In genomic region chr6:49148781-49149180, GRCm38 (mm10) we compare ENCODE assay signal across 11 mouse cellular contexts.
DNase-seq lines count a peak whose midpoint lies in the region; ATAC-seq and TF ChIP-seq lines count a peak whose summit lies in the region.
"Had no signal": no experiment of that assay in that cellular context is flagged by ENCODE, and none has a peak within 500 bp of the region (broad histone marks: within the 10 kb centered on the region; RNA-seq: fewer than 3 reads in every experiment).

No protein-coding gene starts in this region.

- H3K4me3 ChIP-seq in liver, embryonic 11.5 days (ENCODE audit: low read depth, low read length): no peak overlapping the region
- no peak overlapping the region for H3K4me3 ChIP-seq in liver, embryonic 12.5 days
- H3K4me3 ChIP-seq in intestine, embryonic 15.5 days (replicated peaks): no peak overlapping the region
- no peak overlapping the region for H3K4me3 ChIP-seq in liver, embryonic 14.5 days (ENCODE audit: insufficient read depth in 1 of 2, low read depth in 2 of 2, low read length in 2 of 2)
- H3K4me3 ChIP-seq in left cerebral cortex, adult 2 months: no peak overlapping the region
- H3K4me3 ChIP-seq: liver, embryonic 15.5 days; midbrain, embryonic 13.5 days had no signal

- peaks cover 29% of the 10 kb centered on the region for H3K4me1 ChIP-seq in liver, embryonic 11.5 days (replicated peaks; ENCODE audit: control insufficient read depth, insufficient read depth, low read length)
- peaks cover 48% of the 10 kb centered on the region for H3K4me1 ChIP-seq in liver, embryonic 12.5 days
- 0 out of 2 replicates have a peak, but pooled peaks cover 10% of the 10 kb centered on the region for H3K4me1 ChIP-seq in intestine, embryonic 15.5 days (replicated peaks)
- H3K4me1 ChIP-seq in liver, embryonic 14.5 days (replicated peaks; ENCODE audit: control insufficient read depth in 2 of 2, insufficient read depth in 2 of 2, low read length in 1 of 2): peaks cover 0 to 16% of the 10 kb centered on the region in 2 experiments; a peak in 3 of 4 replicates

- H3K4me2 ChIP-seq in liver, embryonic 11.5 days: peak overlapping the region; percentile 27; the same call in 1 of the 2 replicates
- H3K4me2 ChIP-seq in liver, embryonic 12.5 days: no peak overlapping the region
- H3K4me2 ChIP-seq in intestine, embryonic 15.5 days (replicated peaks): peak overlapping the region; percentile 46; the same call in 1 of the 2 replicates
- H3K4me2 ChIP-seq in liver, embryonic 14.5 days (ENCODE audit: low read depth): peak overlapping the region; percentile 18; the same call in 1 of the 2 replicates
- H3K4me2 ChIP-seq: liver, embryonic 15.5 days; midbrain, embryonic 13.5 days had no signal

- H3K9me3 ChIP-seq in liver, embryonic 11.5 days (ENCODE audit: control insufficient read depth, low read length): no peaks in the 10 kb centered on the region
- no peaks in the 10 kb centered on the region for H3K9me3 ChIP-seq in liver, embryonic 12.5 days (replicated peaks)
- H3K9me3 ChIP-seq in intestine, embryonic 15.5 days: no peaks in the 10 kb centered on the region
- H3K9me3 ChIP-seq in liver, embryonic 14.5 days (ENCODE audit: control insufficient read depth, low read length): no peaks in the 10 kb centered on the region
- H3K9me3 ChIP-seq: liver, embryonic 15.5 days; midbrain, embryonic 13.5 days had no signal

- H3K36me3 ChIP-seq in liver, embryonic 11.5 days (ENCODE audit: control insufficient read depth, insufficient read depth, low read length): no peaks in the 10 kb centered on the region
- H3K36me3 ChIP-seq in liver, embryonic 12.5 days: peaks cover 8% of the 10 kb centered on the region; the same call in 1 of the 2 replicates
- no peaks in the 10 kb centered on the region for H3K36me3 ChIP-seq in intestine, embryonic 15.5 days
- no peaks in the 10 kb centered on the region for H3K36me3 ChIP-seq in liver, embryonic 14.5 days (replicated peaks; ENCODE audit: control insufficient read depth, insufficient read depth, low read depth)
- H3K36me3 ChIP-seq: liver, embryonic 15.5 days had no signal

- WGBS in liver, embryonic 11.5 days: 65% methylated on average over 4 of the region's 4 CpGs
- 73% methylated on average over 4 of the region's 4 CpGs for WGBS in liver, embryonic 12.5 days (ENCODE audit: insufficient replicate concordance)
- 61% methylated on average over 4 of the region's 4 CpGs for WGBS in intestine, embryonic 15.5 days
- WGBS in liver, embryonic 14.5 days (ENCODE audit: insufficient replicate concordance): 52% methylated on average over 4 of the region's 4 CpGs

- no peak overlapping the region for H3K27ac ChIP-seq in liver, embryonic 11.5 days (ENCODE audit: low read depth, low read length)
- no peak overlapping the region for H3K27ac ChIP-seq in liver, embryonic 12.5 days
- peak overlapping the region; percentile 92 for H3K27ac ChIP-seq in intestine, embryonic 15.5 days
- H3K27ac ChIP-seq in liver, embryonic 14.5 days: no peak overlapping the region
- no peak overlapping the region for H3K27ac ChIP-seq in left cerebral cortex, adult 2 months
- H3K27ac ChIP-seq: liver, embryonic 15.5 days; midbrain, embryonic 13.5 days had no signal

- no peak for TF ChIP-seq CTCF in liver, embryonic 14.5 days (IDR thresholded peaks at IDR 0.05; ENCODE audit: low read depth)
- no peak for TF ChIP-seq CTCF in left cerebral cortex, adult 2 months (IDR thresholded peaks at IDR 0.05)

- no peak overlapping the region for H3K9ac ChIP-seq in liver, embryonic 11.5 days (ENCODE audit: low read depth, low read length)
- no peak overlapping the region for H3K9ac ChIP-seq in liver, embryonic 12.5 days
- H3K9ac ChIP-seq in intestine, embryonic 15.5 days: no peak overlapping the region
- H3K9ac ChIP-seq in liver, embryonic 14.5 days (replicated peaks): no peak overlapping the region
- H3K9ac ChIP-seq: liver, embryonic 15.5 days; midbrain, embryonic 13.5 days had no signal

- no peaks in the 10 kb centered on the region for H3K27me3 ChIP-seq in liver, embryonic 11.5 days (replicated peaks; ENCODE audit: control insufficient read depth, insufficient read depth, low read length)
- no peaks in the 10 kb centered on the region for H3K27me3 ChIP-seq in liver, embryonic 12.5 days (replicated peaks)
- H3K27me3 ChIP-seq in intestine, embryonic 15.5 days (replicated peaks): no peaks in the 10 kb centered on the region
- H3K27me3 ChIP-seq in liver, embryonic 14.5 days (ENCODE audit: control insufficient read depth, insufficient read depth, low read length): no peaks in the 10 kb centered on the region
- H3K27me3 ChIP-seq: liver, embryonic 15.5 days; midbrain, embryonic 13.5 days had no signal

- DNase-seq in liver, embryonic 11.5 days (ENCODE audit: low spot score): no peak
- DNase-seq in kidney, adult 9 months: peak; percentile 92
- DNase-seq in liver, embryonic 14.5 days (ENCODE audit: low read depth in 3 of 3, low spot score in 3 of 3): no peak
- DNase-seq in spleen, postnatal 4 days (ENCODE audit: low spot score in 2 of 2): no peak
- DNase-seq in left cerebral cortex, adult 9 months (ENCODE audit: low spot score in 2 of 2): no peak
- DNase-seq in left cerebral cortex, adult 2 months (ENCODE audit: extremely low spot score in 1 of 2, low spot score in 2 of 2): no peak
- DNase-seq: cerebellum, adult 11-12 months had no signal

- no peak for TF ChIP-seq EP300 in liver, embryonic 14.5 days (IDR thresholded peaks at IDR 0.05; ENCODE audit: low read depth)

- no peak for ATAC-seq in liver, embryonic 11.5 days (replicated peaks; ENCODE audit: low FRiP score)
- ATAC-seq in liver, embryonic 12.5 days: no peak
- ATAC-seq in intestine, embryonic 15.5 days: peak; percentile 85
- no peak for ATAC-seq in liver, embryonic 14.5 days (ENCODE audit: insufficient read depth)
- ATAC-seq: midbrain, embryonic 13.5 days had no signal

- intact Hi-C loops in left cerebral cortex, adult 2 months (cut with DNase I): no loop called here
